ENCODE assay signal across 8 mouse cellular contexts in the genomic region with DNA sequence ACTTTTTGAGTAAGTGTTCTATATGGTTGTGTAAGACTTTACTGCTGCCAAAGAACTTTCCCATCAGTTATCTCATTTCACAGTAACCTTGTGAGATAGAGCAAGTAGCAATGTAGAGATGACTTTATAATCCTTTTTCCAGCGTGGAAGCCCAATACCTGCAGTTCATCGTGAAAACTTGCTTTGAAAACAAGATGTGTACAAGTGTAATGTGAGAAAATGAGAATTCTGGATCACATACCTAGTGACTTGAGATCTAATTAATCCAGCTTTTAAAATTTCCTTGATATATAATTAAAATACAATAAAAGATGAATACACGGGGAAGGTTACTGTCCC. TPM values are rescaled to one million over a fixed set of nuclear protein-coding genes. Genes with fewer than 3 reads are reported as not detected.
DNase-seq lines count a peak whose midpoint lies in the region; ATAC-seq and TF ChIP-seq lines count a peak whose summit lies in the region.

No protein-coding gene starts in this region.

- WGBS in embryonic facial prominence, embryonic 12.5 days: 70% methylated on average over 3 of the region's 3 CpGs
- 55% methylated on average over 3 of the region's 3 CpGs for WGBS in hindbrain, postnatal 0 days
- WGBS in midbrain, embryonic 16.5 days: 56% methylated on average over 3 of the region's 3 CpGs

- TF ChIP-seq CTCF in layer of hippocampus, adult 2 months (conservative IDR thresholded peaks at IDR 0.05): no peak
- no peak for TF ChIP-seq CTCF in hindbrain, postnatal 0 days (IDR thresholded peaks at IDR 0.05; ENCODE audit: low read depth)

- no peak overlapping the region; the same call in 1 of the 2 replicates for H3K27ac ChIP-seq in layer of hippocampus, adult 2 months
- no peak overlapping the region for H3K27ac ChIP-seq in embryonic facial prominence, embryonic 12.5 days
- H3K27ac ChIP-seq in hindbrain, postnatal 0 days: no peak overlapping the region
- no peak overlapping the region for H3K27ac ChIP-seq in midbrain, embryonic 16.5 days (ENCODE audit: low read length)

- H3K27me3 ChIP-seq in embryonic facial prominence, embryonic 12.5 days: no peaks in the 10 kb centered on the region
- no peaks in the 10 kb centered on the region for H3K27me3 ChIP-seq in hindbrain, postnatal 0 days (ENCODE audit: insufficient read depth, low read length)
- no peaks in the 10 kb centered on the region for H3K27me3 ChIP-seq in midbrain, embryonic 16.5 days (ENCODE audit: control insufficient read depth, insufficient read depth, low read depth, low read length)

- no peak overlapping the region for H3K9ac ChIP-seq in embryonic facial prominence, embryonic 12.5 days
- H3K9ac ChIP-seq in hindbrain, postnatal 0 days (replicated peaks; ENCODE audit: low read length): no peak overlapping the region
- H3K9ac ChIP-seq in midbrain, embryonic 16.5 days (ENCODE audit: low read depth, low read length): no peak overlapping the region; the same call in 1 of the 2 replicates

- peak overlapping the region; percentile 66 for H3K4me2 ChIP-seq in embryonic facial prominence, embryonic 12.5 days (replicated peaks)
- H3K4me2 ChIP-seq in hindbrain, postnatal 0 days (ENCODE audit: low read depth, low read length): peak overlapping the region; percentile 62
- peak overlapping the region; percentile 71 for H3K4me2 ChIP-seq in midbrain, embryonic 16.5 days (ENCODE audit: low read length)

- peak overlapping the region; percentile 74 for H3K4me3 ChIP-seq in layer of hippocampus, adult 2 months
- 0 out of 2 replicates have a peak overlapping the region, but pooled peaks have one; percentile 94 for H3K4me3 ChIP-seq in embryonic facial prominence, embryonic 12.5 days
- H3K4me3 ChIP-seq in hindbrain, postnatal 0 days (ENCODE audit: low read length): peak overlapping the region; percentile 97
- H3K4me3 ChIP-seq in midbrain, embryonic 16.5 days (ENCODE audit: low read depth, low read length): peak overlapping the region; percentile 97

- DNase-seq in layer of hippocampus, adult 2 months (ENCODE audit: low spot score in 2 of 2): no peak
- DNase-seq in layer of hippocampus, postnatal 10 days (ENCODE audit: low spot score in 2 of 2): no peak
- no peak for DNase-seq in hindbrain, postnatal 0 days (ENCODE audit: low spot score)
- DNase-seq in kidney, adult 11 months: no peak
- DNase-seq in cerebellum, adult 9-11 months: no peak
- DNase-seq in layer of hippocampus, adult 9-11 months: no peak

- no peaks in the 10 kb centered on the region for H3K9me3 ChIP-seq in embryonic facial prominence, embryonic 12.5 days
- H3K9me3 ChIP-seq in hindbrain, postnatal 0 days (ENCODE audit: low read length): no peaks in the 10 kb centered on the region
- no peaks in the 10 kb centered on the region for H3K9me3 ChIP-seq in midbrain, embryonic 16.5 days (replicated peaks; ENCODE audit: control insufficient read depth, low read length, poor library complexity, severe bottlenecking)

- no peaks in the 10 kb centered on the region for H3K36me3 ChIP-seq in embryonic facial prominence, embryonic 12.5 days
- no peaks in the 10 kb centered on the region for H3K36me3 ChIP-seq in hindbrain, postnatal 0 days (ENCODE audit: insufficient read depth, low read length)
- H3K36me3 ChIP-seq in midbrain, embryonic 16.5 days (ENCODE audit: control insufficient read depth, insufficient read depth, low read length): no peaks in the 10 kb centered on the region

- 0 out of 2 replicates have a peak, but pooled peaks cover 13% of the 10 kb centered on the region for H3K4me1 ChIP-seq in embryonic facial prominence, embryonic 12.5 days
- peaks cover 8% of the 10 kb centered on the region; the same call in 1 of the 2 replicates for H3K4me1 ChIP-seq in hindbrain, postnatal 0 days (ENCODE audit: insufficient read depth, low read length)
- H3K4me1 ChIP-seq in midbrain, embryonic 16.5 days (ENCODE audit: control insufficient read depth, insufficient read depth, low read length): peaks cover 23% of the 10 kb centered on the region

- no peak for ATAC-seq in embryonic facial prominence, embryonic 12.5 days (ENCODE audit: insufficient number of reproducible peaks, insufficient read depth, low FRiP score, low TSS enrichment)
- ATAC-seq in hindbrain, postnatal 0 days: no peak
- no peak for ATAC-seq in midbrain, embryonic 16.5 days

RNA-seq across cellular contexts. Expression of a gene that starts 1.7 kb away (rescaled TPM):
- total RNA-seq in layer of hippocampus, adult 2 months (2021): 10 to 100 TPM; 34.5 to 34.9 TPM
- 10 to 100 TPM; 22.8 to 23.3 TPM for total RNA-seq in layer of hippocampus, postnatal 10 days (2021)
- 10.7 and 12.4 TPM in 2 replicates for polyA plus RNA-seq in embryonic facial prominence, embryonic 12.5 days (2016; fragmentation: Nextera tagmentation; extraction: Ambion mirVana)
- 14.7 and 18.2 TPM in 2 replicates for total RNA-seq in hindbrain, postnatal 0 days (2014; rRNA removed)
- 6.5 and 6.6 TPM in 2 replicates for polyA plus RNA-seq in hindbrain, postnatal 0 days (2015; fragmentation: Nextera tagmentation; extraction: Ambion mirVana)
- polyA plus RNA-seq in midbrain, embryonic 16.5 days (2015; fragmentation: Nextera tagmentation; extraction: Ambion mirVana): 12.3 and 13.0 TPM in 2 replicates
